Mouse (Mus musculus) layer of hippocampus, postnatal 10 days (tissue): Measurements from ENCODE around the gene Hes1. TPM values are rescaled to one million over a fixed set of nuclear protein-coding genes. Genes with fewer than 3 reads are reported as not detected.

Experiments used
- DNase-seq, 2 experiments: peaks; one replicate each; pipeline ENCODE4 v3.0.0; 2021; ENCODE audit warnings: low spot score in 2 of 2
- total RNA-seq, 2 experiments: library from RNA; stranded (reverse); gene quantifications; 2 replicates each; pipeline ENCODE4 v1.2.3; 2021

Hes1 gene
- total RNA-seq, 2 experiments from 2014 or later, result 14.5 to 19.2 TPM

DNA sequence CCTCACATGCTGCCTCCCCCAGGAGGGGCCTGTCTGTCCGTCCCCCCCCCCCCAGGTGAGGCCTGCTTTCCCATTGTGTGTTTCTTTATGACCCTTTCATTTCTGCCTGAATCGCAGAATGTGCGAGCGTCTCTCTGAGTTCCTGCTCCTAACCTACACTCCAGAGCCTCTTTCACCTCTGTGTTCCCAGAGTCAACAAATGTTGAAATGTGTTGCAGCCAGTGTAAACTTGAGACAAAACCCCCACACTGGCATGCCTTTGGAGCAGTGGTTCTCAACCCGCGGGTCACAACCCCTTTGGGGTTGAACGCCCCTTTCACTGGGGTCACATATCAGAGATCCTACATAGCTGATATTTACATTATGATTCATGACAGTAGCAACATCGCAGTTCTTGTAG, 49.6 kb downstream of the Hes1 start:
- DNase-seq, result no peak

DNA sequence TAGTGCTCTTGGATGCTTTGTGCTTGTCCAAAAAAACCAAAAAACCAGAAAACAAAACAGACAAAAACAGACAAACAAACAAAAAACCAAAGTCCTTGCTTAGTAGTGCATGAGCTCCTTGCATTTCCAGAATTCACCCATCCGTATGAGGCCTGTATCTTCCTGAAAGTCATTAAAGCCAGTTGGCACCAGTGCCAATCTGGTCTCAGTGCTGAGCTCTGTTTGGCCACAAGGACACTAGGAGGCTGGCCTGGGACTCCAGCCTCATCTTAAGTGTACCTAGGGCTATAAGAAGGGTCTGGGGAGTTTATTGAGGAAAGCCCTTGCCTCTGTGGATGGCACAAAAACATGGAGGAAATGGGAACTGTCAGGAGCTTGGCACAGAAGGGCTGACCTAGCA, 50.3 kb downstream of the Hes1 start:
- no peak for DNase-seq

Other genes with a start within 250 kb of the Hes1 start
- not detected for gene Cpn2, start 203.1 kb downstream of the Hes1 start, total RNA-seq
- under 1 TPM; 0.13 to 0.16 TPM for gene Lrrc15, start 218.9 kb downstream of the Hes1 start, total RNA-seq
- gene Gp5, start 246.4 kb downstream of the Hes1 start, total RNA-seq, result 1 to 10 TPM; 1.7 to 2.1 TPM